Mouse (Mus musculus): ENCODE results near the gene Fhit. TPM values are rescaled to one million over a fixed set of nuclear protein-coding genes. Genes with fewer than 3 reads are reported as not detected.
"Not testable (repeated sequence)": the region's sequence is repeated elsewhere in the genome, so short reads cannot be mapped to it uniquely, and the experiment has no call there.

Fhit gene
- polyA plus RNA-seq, 1 experiment from 2014 or later, result 1.6 TPM

- H3K9me3 ChIP-seq (replicated peaks), result no peaks in the 10 kb centered on the region
- H3K4me1 ChIP-seq (replicated peaks), result no peaks in the 10 kb centered on the region
- no peaks in the 10 kb centered on the region for H3K36me3 ChIP-seq
- H3K4me3 ChIP-seq (replicated peaks), result no peak overlapping the region
- H3K27me3 ChIP-seq, result no peaks in the 10 kb centered on the region
- no peak for ATAC-seq (ENCODE audit: low read depth)
- no peak overlapping the region for H3K27ac ChIP-seq
- no peak overlapping the region for H3K9ac ChIP-seq
- 72% methylated on average over 6 of the region's 6 CpGs for WGBS (ENCODE audit: insufficient replicate concordance)
- DNase-seq, result no peak
- H3K4me2 ChIP-seq, result no peak overlapping the region
Measured at GRCm38 (mm10) chr14:11119076-11119475, 42.8 kb downstream of the Fhit start.

GRCm38 (mm10) chr14:11085596-11085995, 76.2 kb downstream of the Fhit start:
- 61% methylated on average over 3 of the region's 3 CpGs for WGBS (ENCODE audit: insufficient replicate concordance)
- Histone ChIP-seq H3K27me3 (no peaks in the 10 kb centered on the region), H3K4me2 (no peak overlapping the region), H3K27ac (no peak overlapping the region), H3K9ac (no peak overlapping the region), H3K4me1 (replicated peaks) (no peaks in the 10 kb centered on the region), H3K36me3 (no peaks in the 10 kb centered on the region), H3K4me3 (replicated peaks) (no peak overlapping the region), H3K9me3 (replicated peaks) (no peaks in the 10 kb centered on the region)
- no peak for ATAC-seq (ENCODE audit: low read depth)
- no peak for DNase-seq

DNA sequence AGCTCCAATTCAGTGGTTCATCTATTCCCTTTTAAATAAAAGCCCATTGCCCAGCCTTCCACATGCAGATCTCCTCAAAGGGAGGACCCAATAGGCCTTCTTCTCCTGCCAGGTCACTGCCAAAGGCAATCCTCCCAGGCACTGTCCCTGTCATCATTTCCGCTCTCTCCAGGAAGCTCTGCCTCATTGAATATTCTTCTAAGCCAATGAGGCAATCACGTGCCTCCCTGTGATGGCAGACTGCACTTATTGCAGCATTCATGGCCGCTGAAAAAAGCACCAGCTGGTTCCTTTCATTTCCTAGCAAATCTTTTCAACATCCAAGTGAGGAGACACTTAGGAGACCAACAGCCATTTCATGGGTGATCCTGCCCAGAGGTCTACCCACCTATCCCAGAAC, 77.9 kb downstream of the Fhit start:
- DNase-seq, result no peak
- no peak overlapping the region for H3K4me3 ChIP-seq (replicated peaks)
- 51% methylated on average over 3 of the region's 3 CpGs for WGBS (ENCODE audit: insufficient replicate concordance)
- no peak overlapping the region for H3K27ac ChIP-seq
- H3K36me3 ChIP-seq, result no peaks in the 10 kb centered on the region
- no peaks in the 10 kb centered on the region for H3K27me3 ChIP-seq
- H3K4me1 ChIP-seq (replicated peaks), result no peaks in the 10 kb centered on the region
- H3K9me3 ChIP-seq (replicated peaks), result no peaks in the 10 kb centered on the region
- no peak overlapping the region for H3K4me2 ChIP-seq
- no peak for ATAC-seq (ENCODE audit: low read depth)
- H3K9ac ChIP-seq, result no peak overlapping the region

DNA sequence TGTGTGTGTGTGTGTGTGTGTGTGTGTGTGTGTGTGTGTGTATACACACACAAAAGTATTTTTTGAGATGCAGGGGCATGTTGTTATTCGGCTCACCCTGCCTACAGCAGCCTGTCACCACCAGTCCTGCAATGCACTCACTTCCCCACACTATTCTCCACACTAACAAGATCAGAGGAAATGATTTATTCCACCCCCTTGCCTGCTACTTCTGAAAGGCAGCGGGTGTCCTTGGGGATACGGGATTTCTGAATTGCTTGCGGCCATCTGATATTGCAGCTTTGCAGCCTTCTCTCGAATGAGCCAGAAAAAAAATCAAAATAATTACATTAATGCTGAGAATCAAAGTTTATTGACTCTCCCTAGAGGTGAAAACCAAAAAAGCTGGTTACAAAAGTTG, 78.4 kb downstream of the Fhit start:
- DNase-seq, result no peak
- no peak overlapping the region for H3K4me3 ChIP-seq (replicated peaks)
- H3K27ac ChIP-seq, result no peak overlapping the region
- 59% methylated on average over 5 of the region's 5 CpGs for WGBS (ENCODE audit: insufficient replicate concordance)
- no peaks in the 10 kb centered on the region for H3K27me3 ChIP-seq
- ATAC-seq (ENCODE audit: low read depth), result no peak
- no peaks in the 10 kb centered on the region for H3K9me3 ChIP-seq (replicated peaks)
- H3K9ac ChIP-seq, result no peak overlapping the region
- H3K36me3 ChIP-seq, result no peaks in the 10 kb centered on the region
- no peak overlapping the region for H3K4me2 ChIP-seq
- no peaks in the 10 kb centered on the region for H3K4me1 ChIP-seq (replicated peaks)

DNA sequence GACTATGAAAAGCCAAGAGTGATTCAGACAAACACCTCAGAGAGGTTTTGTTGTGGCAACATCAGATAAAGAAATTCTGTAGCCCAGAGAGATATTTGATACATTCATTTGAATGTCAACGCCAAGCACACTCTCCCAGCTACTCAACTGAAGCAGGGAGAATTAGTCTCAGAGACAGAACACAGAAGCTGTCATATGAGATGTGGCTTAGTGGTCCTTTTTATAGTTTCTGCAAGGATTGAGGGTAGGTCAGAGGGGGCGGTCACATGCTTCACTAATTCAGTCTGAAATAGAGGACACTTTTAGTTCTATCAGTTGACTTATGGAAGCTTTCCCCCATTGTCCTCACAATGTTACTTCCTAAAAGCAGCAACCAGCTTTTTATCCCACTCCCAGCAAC, 98.2 kb downstream of the Fhit start:
- WGBS (ENCODE audit: insufficient replicate concordance), result 60% methylated on average over 2 of the region's 2 CpGs
- Histone ChIP-seq H3K27ac (no peak overlapping the region), H3K27me3 (no peaks in the 10 kb centered on the region), H3K4me3 (replicated peaks) (no peak overlapping the region), H3K9ac (no peak overlapping the region), H3K9me3 (replicated peaks) (no peaks in the 10 kb centered on the region), H3K4me1 (replicated peaks) (no peaks in the 10 kb centered on the region), H3K36me3 (no peaks in the 10 kb centered on the region), H3K4me2 (no peak overlapping the region)
- DNase-seq (no peak), ATAC-seq (ENCODE audit: low read depth) (no peak)

DNA sequence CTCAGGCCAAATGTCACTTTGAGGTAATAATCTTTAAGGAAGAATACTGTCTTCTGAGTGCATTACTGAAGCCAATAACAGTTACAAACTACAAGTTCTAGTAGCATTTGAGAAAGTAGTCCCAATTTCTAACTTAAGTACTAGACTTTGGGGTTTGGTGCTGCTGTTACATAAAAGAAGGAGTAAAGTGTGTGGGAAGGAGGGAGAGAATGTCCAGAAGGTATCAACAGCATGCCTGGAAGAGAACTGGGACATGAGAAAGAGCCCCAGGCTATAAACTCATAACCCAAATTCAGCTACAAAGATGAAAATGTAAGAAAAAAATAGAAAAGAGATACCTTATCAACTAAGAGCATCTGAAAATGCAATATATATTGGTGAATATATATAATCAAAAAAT, 101.6 kb downstream of the Fhit start:
- H3K4me3 ChIP-seq (replicated peaks), result no peak overlapping the region
- no peak overlapping the region for H3K4me2 ChIP-seq
- no peaks in the 10 kb centered on the region for H3K9me3 ChIP-seq (replicated peaks)
- H3K27ac ChIP-seq, result no peak overlapping the region
- ATAC-seq (ENCODE audit: low read depth), result no peak
- H3K4me1 ChIP-seq (replicated peaks), result no peaks in the 10 kb centered on the region
- no peak for DNase-seq
- H3K36me3 ChIP-seq, result no peaks in the 10 kb centered on the region
- H3K9ac ChIP-seq, result no peak overlapping the region
- no peaks in the 10 kb centered on the region for H3K27me3 ChIP-seq

GRCm38 (mm10) chr14:11039503-11040300, 122.1 kb downstream of the Fhit start:
- not testable (repeated sequence) for ATAC-seq (ENCODE audit: low read depth); H3K4me1 ChIP-seq (replicated peaks); H3K4me3 ChIP-seq (replicated peaks); H3K36me3 ChIP-seq; H3K9ac ChIP-seq; H3K4me2 ChIP-seq; H3K27me3 ChIP-seq; H3K27ac ChIP-seq; H3K9me3 ChIP-seq (replicated peaks); DNase-seq
- 59% methylated on average over 8 of the region's 8 CpGs for WGBS (ENCODE audit: insufficient replicate concordance)

DNA sequence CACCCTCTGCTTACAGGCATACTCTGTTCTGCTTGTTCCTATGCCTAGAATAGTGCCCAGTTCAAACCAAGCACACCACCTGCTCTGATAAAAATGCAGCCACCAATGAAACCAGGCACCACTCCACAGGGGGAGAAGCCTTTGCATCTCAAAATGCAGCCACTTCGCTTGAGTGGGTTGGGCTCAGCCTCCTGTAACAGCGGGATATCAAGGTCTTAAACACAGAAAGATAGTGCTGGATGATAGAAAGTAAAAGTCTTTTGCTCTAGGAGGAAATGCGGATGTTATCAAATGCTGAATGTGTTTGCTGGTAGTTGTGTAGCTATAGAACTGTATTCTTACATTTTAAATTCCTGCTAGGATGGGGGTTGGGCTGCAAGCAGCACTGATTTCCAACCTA, 140.4 kb downstream of the Fhit start:
- Histone ChIP-seq H3K27me3 (no peaks in the 10 kb centered on the region), H3K36me3 (no peaks in the 10 kb centered on the region), H3K9me3 (replicated peaks) (no peaks in the 10 kb centered on the region), H3K4me2 (no peak overlapping the region), H3K4me1 (replicated peaks) (no peaks in the 10 kb centered on the region), H3K9ac (no peak overlapping the region), H3K27ac (no peak overlapping the region), H3K4me3 (replicated peaks) (no peak overlapping the region)
- no peak for ATAC-seq (ENCODE audit: low read depth)
- no peak for DNase-seq
- WGBS (ENCODE audit: insufficient replicate concordance), result 25% methylated on average over 3 of the region's 3 CpGs

GRCm38 (mm10) chr14:10978651-10979050, 183.2 kb downstream of the Fhit start:
- ATAC-seq (ENCODE audit: low read depth) (no peak), DNase-seq (no peak)
- Histone ChIP-seq H3K27ac (no peak overlapping the region), H3K36me3 (no peaks in the 10 kb centered on the region), H3K4me2 (no peak overlapping the region), H3K4me3 (replicated peaks) (no peak overlapping the region), H3K27me3 (no peaks in the 10 kb centered on the region), H3K9me3 (replicated peaks) (no peaks in the 10 kb centered on the region), H3K9ac (no peak overlapping the region), H3K4me1 (replicated peaks) (no peaks in the 10 kb centered on the region)
- WGBS (ENCODE audit: insufficient replicate concordance), result 70% methylated on average over 3 of the region's 3 CpGs

- H3K9ac ChIP-seq, result no peak overlapping the region
- H3K36me3 ChIP-seq, result no peaks in the 10 kb centered on the region
- no peak overlapping the region for H3K4me2 ChIP-seq
- H3K9me3 ChIP-seq (replicated peaks), result no peaks in the 10 kb centered on the region
- ATAC-seq (ENCODE audit: low read depth), result no peak
- H3K27ac ChIP-seq, result no peak overlapping the region
- H3K4me1 ChIP-seq (replicated peaks), result no peaks in the 10 kb centered on the region
- H3K4me3 ChIP-seq (replicated peaks), result no peak overlapping the region
- DNase-seq, result no peak
- WGBS (ENCODE audit: insufficient replicate concordance), result 49% methylated on average over 1 of the region's 1 CpGs
- H3K27me3 ChIP-seq, result no peaks in the 10 kb centered on the region
Measured at GRCm38 (mm10) chr14:10941647-10942046, 220.2 kb downstream of the Fhit start.

DNA sequence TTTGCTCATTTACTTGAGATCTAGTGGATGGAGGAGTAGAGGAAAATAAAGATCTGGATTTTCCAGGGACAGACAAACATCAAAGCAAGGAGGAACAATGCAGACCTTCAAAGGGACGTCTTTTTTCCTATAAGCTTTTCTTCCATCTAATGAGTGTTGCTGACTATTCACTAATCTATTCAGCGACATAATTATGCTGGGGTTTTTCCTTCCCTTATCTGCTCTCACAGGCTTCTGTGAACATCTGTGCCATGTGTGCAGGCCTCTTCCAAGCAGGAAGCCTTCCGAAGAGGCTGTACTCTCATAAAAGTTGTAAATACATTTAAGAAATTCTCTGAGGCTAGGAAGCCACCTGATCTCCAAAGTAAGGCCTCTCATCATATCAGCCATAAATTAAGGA, 228.2 kb downstream of the Fhit start:
- no peak for ATAC-seq (ENCODE audit: low read depth)

More for the DNA sequence above, 228.2 kb downstream of the Fhit start:
- DNase-seq, result no peak
- H3K36me3 ChIP-seq, result no peaks in the 10 kb centered on the region
- H3K4me2 ChIP-seq, result no peak overlapping the region
- no peak overlapping the region for H3K4me3 ChIP-seq (replicated peaks)
- H3K9me3 ChIP-seq (replicated peaks), result no peaks in the 10 kb centered on the region
- H3K9ac ChIP-seq, result no peak overlapping the region
- H3K27ac ChIP-seq, result no peak overlapping the region
- no peaks in the 10 kb centered on the region for H3K27me3 ChIP-seq
- no peaks in the 10 kb centered on the region for H3K4me1 ChIP-seq (replicated peaks)
- 43% methylated on average over 3 of the region's 3 CpGs for WGBS (ENCODE audit: insufficient replicate concordance)
